Mouse (Mus musculus) hindbrain, embryonic 14.5 days (tissue): ENCODE data around the gene Rrm1. TPM values are rescaled to one million over a fixed set of nuclear protein-coding genes. Genes with fewer than 3 reads are reported as not detected.

Source experiments
- ATAC-seq: fragments of 200-750 bp; cut with Nextera tagmentation; 2 replicates; pipeline ENCODE4 v1.8.0; 2017; ENCODE audit warnings: moderate number of reproducible peaks, mild to moderate bottlenecking, moderate TSS enrichment, moderate library complexity; ENCODE audit not compliant: low FRiP score
- DNase-seq: peaks from one replicate; pipeline ENCODE4 v3.0.0-alpha.2; 2015; ENCODE audit warnings: low spot score
- H3K27ac ChIP-seq: fragments of 300-500 bp; sonication (generic); 2 replicates; pipeline ENCODE4 v1.5.1; 2014; ENCODE audit warnings: mild to moderate bottlenecking, moderate library complexity
- H3K27me3 ChIP-seq: fragments of 300-500 bp; sonication (generic); 2 replicates; pipeline ENCODE4 v1.6.1; 2014; ENCODE audit warnings: mild to moderate bottlenecking, low read length, mixed read lengths; ENCODE audit not compliant: control insufficient read depth, insufficient read depth
- H3K36me3 ChIP-seq: fragments of 300-500 bp; sonication (generic); replicated peaks from 2 replicates; pipeline ENCODE4 v1.6.1; 2014; ENCODE audit not compliant: control insufficient read depth, insufficient read depth
- H3K4me1 ChIP-seq: fragments of 300-500 bp; sonication (generic); replicated peaks from 2 replicates; pipeline ENCODE4 v1.6.1; 2014; ENCODE audit warnings: antibody characterized with exemption, low read length, mixed read lengths; ENCODE audit not compliant: control insufficient read depth, insufficient read depth
- H3K4me2 ChIP-seq: fragments of 300-500 bp; sonication (generic); replicated peaks from 2 replicates; pipeline ENCODE4 v1.6.1; 2014; ENCODE audit warnings: mild to moderate bottlenecking, moderate library complexity
- H3K4me3 ChIP-seq: fragments of 300-500 bp; sonication (generic); replicated peaks from 2 replicates; pipeline ENCODE4 v1.5.1; 2014; ENCODE audit warnings: mild to moderate bottlenecking, low read length
- H3K9ac ChIP-seq: fragments of 300-500 bp; sonication (generic); 2 replicates; pipeline ENCODE4 v1.6.1; 2014
- H3K9me3 ChIP-seq: fragments of 300-500 bp; sonication (generic); 2 replicates; pipeline ENCODE4 v1.6.1; 2016; ENCODE audit warnings: low read length; ENCODE audit not compliant: control insufficient read depth
- WGBS: fragments of 180-500 bp; shearing (Covaris S2); extraction: QIAGEN DNeasy Blood & Tissue Kit; methylation state at CpG from one replicate; pipeline ENCODE4 v1.1.7; 2014; 5-methylcytosine and 5-hydroxymethylcytosine counted together
- polyA plus RNA-seq: library from polyadenylated mRNA; unstranded; fragments of >200 nt; fragmentation: Nextera tagmentation; extraction: Ambion mirVana; gene quantifications from 2 replicates; pipeline ENCODE4 v1.2.1, GENCODE M21; 2014

The Rrm1 gene
- polyA plus RNA-seq, 1 experiment from 2014 or later: 44.1 TPM

- no peak overlapping the region for H3K9ac ChIP-seq
- no peaks in the 10 kb centered on the region for H3K9me3 ChIP-seq
- no peak overlapping the region for H3K4me2 ChIP-seq
- no peaks in the 10 kb centered on the region for H3K4me1 ChIP-seq
- DNase-seq (peak; percentile 83), ATAC-seq (peak; percentile 88)
- no peaks in the 10 kb centered on the region for H3K27me3 ChIP-seq
- no peaks in the 10 kb centered on the region for H3K36me3 ChIP-seq
- H3K4me3 ChIP-seq: no peak overlapping the region
- H3K27ac ChIP-seq: no peak overlapping the region
- WGBS: 8% methylated on average over 4 of the region's 4 CpGs
Observed at GRCm38 (mm10) chr7:102417398-102417797, 24.1 kb upstream of the Rrm1 start.

GRCm38 (mm10) chr7:102422036-102422435, 19.5 kb upstream of the Rrm1 start:
- ATAC-seq (no peak), DNase-seq (no peak)
- 95% methylated on average over 2 of the region's 2 CpGs for WGBS

GRCm38 (mm10) chr7:102425933-102426685, 15.4 kb upstream of the Rrm1 start:
- H3K4me1 ChIP-seq: no peaks in the 10 kb centered on the region
- H3K27me3 ChIP-seq: no peaks in the 10 kb centered on the region
- no peak for DNase-seq
- H3K4me2 ChIP-seq: no peak overlapping the region
- H3K36me3 ChIP-seq: no peaks in the 10 kb centered on the region; the same call in 1 of the 2 replicates
- H3K9me3 ChIP-seq: no peaks in the 10 kb centered on the region
- H3K27ac ChIP-seq: no peak overlapping the region
- no peak overlapping the region for H3K9ac ChIP-seq
- no peak for ATAC-seq
- WGBS: 50% methylated on average over 6 of the region's 6 CpGs
- no peak overlapping the region for H3K4me3 ChIP-seq

More at GRCm38 (mm10) chr7:102422036-102422435, 19.5 kb upstream of the Rrm1 start:
- H3K27ac ChIP-seq: no peak overlapping the region
- H3K27me3 ChIP-seq: no peaks in the 10 kb centered on the region
- H3K9ac ChIP-seq: no peak overlapping the region
- H3K4me1 ChIP-seq: no peaks in the 10 kb centered on the region
- no peaks in the 10 kb centered on the region; the same call in 1 of the 2 replicates for H3K36me3 ChIP-seq
- H3K9me3 ChIP-seq: no peaks in the 10 kb centered on the region
- no peak overlapping the region for H3K4me2 ChIP-seq
- no peak overlapping the region for H3K4me3 ChIP-seq

- Histone ChIP-seq H3K36me3 (no peaks in the 10 kb centered on the region), H3K9ac (no peak overlapping the region), H3K27me3 (no peaks in the 10 kb centered on the region), H3K9me3 (no peaks in the 10 kb centered on the region), H3K4me3 (no peak overlapping the region), H3K4me2 (no peak overlapping the region), H3K27ac (no peak overlapping the region), H3K4me1 (no peaks in the 10 kb centered on the region)
- WGBS: 83% methylated on average over 2 of the region's 2 CpGs
- ATAC-seq (no peak), DNase-seq (no peak)
Observed at GRCm38 (mm10) chr7:102434344-102434743, 7.2 kb upstream of the Rrm1 start.

- Histone ChIP-seq H3K9me3 (no peaks in the 10 kb centered on the region), H3K4me3 (peak overlapping the region; percentile 63), H3K27ac (no peak overlapping the region), H3K4me2 (peak overlapping the region; percentile 78), H3K36me3 (peaks cover 8% of the 10 kb centered on the region), H3K9ac (no peak overlapping the region), H3K4me1 (peaks cover 12% of the 10 kb centered on the region; the same call in 1 of the 2 replicates), H3K27me3 (no peaks in the 10 kb centered on the region)
- ATAC-seq: no peak; the same call in 1 of the 2 replicates
- 54% methylated on average over 15 of the region's 15 CpGs for WGBS
- DNase-seq: no peak
Observed at GRCm38 (mm10) chr7:102440822-102441656, 456 bp upstream of the Rrm1 start.

- Histone ChIP-seq H3K9me3 (no peaks in the 10 kb centered on the region), H3K36me3 (peaks cover 21% of the 10 kb centered on the region), H3K27ac (no peak overlapping the region), H3K9ac (peak overlapping the region; percentile 75), H3K4me2 (peak overlapping the region; percentile 78), H3K4me3 (peak overlapping the region; percentile 63), H3K4me1 (peaks cover 12% of the 10 kb centered on the region; the same call in 1 of the 2 replicates), H3K27me3 (no peaks in the 10 kb centered on the region)
- DNase-seq (no peak), ATAC-seq (no peak)
- 0% methylated on average over 4 of the region's 4 CpGs for WGBS
Observed at GRCm38 (mm10) chr7:102442432-102442831, 937 bp downstream of the Rrm1 start.

GRCm38 (mm10) chr7:102444301-102444700, 2.8 kb downstream of the Rrm1 start:
- WGBS: 96% methylated on average over 2 of the region's 2 CpGs
- no peak overlapping the region for H3K4me2 ChIP-seq

GRCm38 (mm10) chr7:102446438-102446837, 4.9 kb downstream of the Rrm1 start:
- DNase-seq (no peak), ATAC-seq (no peak)
- Histone ChIP-seq H3K9ac (no peak overlapping the region), H3K36me3 (peaks cover 59% of the 10 kb centered on the region), H3K4me2 (no peak overlapping the region), H3K27ac (no peak overlapping the region), H3K27me3 (no peaks in the 10 kb centered on the region), H3K9me3 (no peaks in the 10 kb centered on the region), H3K4me3 (no peak overlapping the region), H3K4me1 (peaks cover 12% of the 10 kb centered on the region; the same call in 1 of the 2 replicates)
- WGBS: 95% methylated on average over 9 of the region's 9 CpGs

More at GRCm38 (mm10) chr7:102444301-102444700, 2.8 kb downstream of the Rrm1 start:
- Histone ChIP-seq H3K36me3 (peaks cover 38% of the 10 kb centered on the region), H3K4me3 (no peak overlapping the region), H3K4me1 (peaks cover 12% of the 10 kb centered on the region; the same call in 1 of the 2 replicates), H3K9ac (no peak overlapping the region), H3K27ac (no peak overlapping the region), H3K9me3 (no peaks in the 10 kb centered on the region), H3K27me3 (no peaks in the 10 kb centered on the region)
- no peak for DNase-seq
- no peak for ATAC-seq
